Mouse (Mus musculus): ENCODE results near the gene Ppp6c. TPM values are rescaled to one million over a fixed set of nuclear protein-coding genes. Genes with fewer than 3 reads are reported as not detected.

Ppp6c gene
- 80.7 to 96.9 TPM (median 83.5 TPM) in 4 replicates for total RNA-seq (2023)

GRCm38 (mm10) chr2:39226019-39226640 lies at the start of gene Ppp6c:
Gene Ppp6c, minus strand, starts transcription at chr2:39226451.

GRCm38 (mm10) chr2:39190561-39191056 lies 35.6 kb downstream of the Ppp6c start, which contains the start of gene Scai:
Gene Scai, minus strand, starts transcription at chr2:39190734.

Other genes starting within 250 kb of the Ppp6c start
- 0.21 to 0.97 TPM (median 0.53 TPM) in 4 replicates for gene Wdr38, start 229.0 kb downstream of the Ppp6c start, total RNA-seq (2023)
- 168 to 177 TPM (median 172 TPM) in 4 replicates for gene Arpc5l, start 221.1 kb downstream of the Ppp6c start, total RNA-seq (2023)
- 769 to 833 TPM (median 803 TPM) in 4 replicates for gene Rpl35, start 220.8 kb downstream of the Ppp6c start, total RNA-seq (2023)
- gene Golga1, start 160.9 kb downstream of the Ppp6c start, total RNA-seq (2023), result 27.6 to 31.8 TPM (median 29.6 TPM) in 4 replicates
- 33.9 to 41.7 TPM (median 37.9 TPM) in 4 replicates for gene Scai, start 35.7 kb downstream of the Ppp6c start, total RNA-seq (2023)